Mouse (Mus musculus) mesoderm, embryonic 11.5 days (tissue): ENCODE data around the gene Cd37.
"Not testable (repeated sequence)": the region's sequence is repeated elsewhere in the genome, so short reads cannot be mapped to it uniquely, and the experiment has no call there.

Experiments used
- DNase-seq: peaks from one replicate; pipeline ENCODE4 v3.0.0-alpha.2; 2012; ENCODE audit warnings: low read depth, low spot score

Gene Cd37

GRCm38 (mm10) chr7:45238723-45239496 lies at the start of gene Cd37:
Gene Cd37 (minus strand): TSS chr7:45239115.
- DNase-seq = no peak

GRCm38 (mm10) chr7:45286486-45286885 lies 47.6 kb upstream of the Cd37 start:
- DNase-seq = no peak

- DNase-seq = peak; percentile 54
Measured at GRCm38 (mm10) chr7:45277136-45277760, 38.3 kb upstream of the Cd37 start, which contains the start of gene Slc6a21. Gene Slc6a21 (plus strand): TSS chr7:45277513.

GRCm38 (mm10) chr7:45273672-45274071 lies 34.8 kb upstream of the Cd37 start:
- no peak for DNase-seq

GRCm38 (mm10) chr7:45272786-45273412 lies 34.0 kb upstream of the Cd37 start:
- peak; percentile 6 for DNase-seq

- DNase-seq = no peak
Measured at GRCm38 (mm10) chr7:45265518-45265917, 26.6 kb upstream of the Cd37 start.

GRCm38 (mm10) chr7:45264348-45264747 lies 25.4 kb upstream of the Cd37 start:
- no peak for DNase-seq

- no peak for DNase-seq
Measured at GRCm38 (mm10) chr7:45263006-45263607, 24.2 kb upstream of the Cd37 start.

GRCm38 (mm10) chr7:45262266-45262665 lies 23.4 kb upstream of the Cd37 start:
- DNase-seq = no peak

GRCm38 (mm10) chr7:45259281-45259680 lies 20.4 kb upstream of the Cd37 start:
- no peak for DNase-seq

- no peak for DNase-seq
Measured at GRCm38 (mm10) chr7:45257063-45257840, 18.3 kb upstream of the Cd37 start.

GRCm38 (mm10) chr7:45255822-45256221 lies 16.9 kb upstream of the Cd37 start:
- not testable (repeated sequence) for DNase-seq

- DNase-seq = no peak
Measured at GRCm38 (mm10) chr7:45253806-45254205, 14.9 kb upstream of the Cd37 start.

- DNase-seq = no peak
Measured at GRCm38 (mm10) chr7:45247666-45248065, 8.8 kb upstream of the Cd37 start.

GRCm38 (mm10) chr7:45241389-45241749 lies 2.5 kb upstream of the Cd37 start:
- no peak for DNase-seq

- DNase-seq = peak; percentile 59
Measured at GRCm38 (mm10) chr7:45240633-45241388, 1.9 kb upstream of the Cd37 start, which contains the start of gene Slc6a16. Gene Slc6a16 (plus strand): TSS chr7:45241085.

GRCm38 (mm10) chr7:45240109-45240508 lies 1.2 kb upstream of the Cd37 start:
- DNase-seq = no peak

GRCm38 (mm10) chr7:45237747-45238699 lies 892 bp downstream of the Cd37 start:
- DNase-seq = no peak

- no peak for DNase-seq
Measured at GRCm38 (mm10) chr7:45235656-45236180, 3.2 kb downstream of the Cd37 start.
